Mouse (Mus musculus) forebrain, postnatal 0 days (tissue): Measurements from ENCODE around the gene Tmem176a. TPM values are rescaled to one million over a fixed set of nuclear protein-coding genes. Genes with fewer than 3 reads are reported as not detected.
A peak's percentile ranks its signal among the peaks of the same experiment; 100 is the strongest.
"Not testable (repeated sequence)": the region's sequence is repeated elsewhere in the genome, so short reads cannot be mapped to it uniquely, and the experiment has no call there.

Experiments used
- ATAC-seq: fragments of 200-750 bp; cut with Nextera tagmentation; 2 replicates; pipeline ENCODE4 v1.8.0; 2017; ENCODE audit warnings: mild to moderate bottlenecking, moderate library complexity
- DNase-seq: peaks from one replicate; pipeline ENCODE4 v3.0.0-alpha.2; 2015
- H3K27ac ChIP-seq: fragments of 300-500 bp; sonication (generic); 2 replicates; pipeline ENCODE4 v1.5.1; 2014; ENCODE audit warnings: low read depth, mild to moderate bottlenecking, antibody characterized with exemption, low read length, moderate library complexity, mixed read lengths
- H3K27me3 ChIP-seq: fragments of 300-500 bp; sonication (generic); 2 replicates; pipeline ENCODE4 v1.6.1; 2014; ENCODE audit warnings: mild to moderate bottlenecking, low read length, mixed read lengths; ENCODE audit not compliant: insufficient read depth
- H3K36me3 ChIP-seq: fragments of 300-500 bp; sonication (generic); 2 replicates; pipeline ENCODE4 v1.6.1; 2014; ENCODE audit warnings: mild to moderate bottlenecking, moderate library complexity; ENCODE audit not compliant: insufficient read depth
- H3K4me1 ChIP-seq: fragments of 300-500 bp; sonication (generic); 2 replicates; pipeline ENCODE4 v1.6.1; 2014; ENCODE audit warnings: antibody characterized with exemption; ENCODE audit not compliant: insufficient read depth
- H3K4me2 ChIP-seq: fragments of 300-500 bp; sonication (generic); 2 replicates; pipeline ENCODE4 v1.6.1; 2014; ENCODE audit warnings: low read depth, mild to moderate bottlenecking, moderate library complexity
- H3K4me3 ChIP-seq: fragments of 300-500 bp; sonication (generic); 2 replicates; pipeline ENCODE4 v1.5.1; 2014; ENCODE audit warnings: low read depth, low read length, mixed read lengths
- H3K9ac ChIP-seq: fragments of 300-500 bp; sonication (generic); 2 replicates; pipeline ENCODE4 v1.6.1; 2014; ENCODE audit warnings: mild to moderate bottlenecking
- H3K9me3 ChIP-seq: fragments of 300-500 bp; sonication (generic); 2 replicates; pipeline ENCODE4 v1.6.1; 2016; ENCODE audit warnings: low read length
- CTCF ChIP-seq: sonication (generic); IDR thresholded peaks from 2 replicates; pipeline ENCODE4 v1.5.1; 2016; ENCODE audit warnings: antibody characterized with exemption, control low read depth, low read depth
- WGBS: fragments of 180-500 bp; shearing (Covaris S2); extraction: QIAGEN DNeasy Blood & Tissue Kit; methylation state at CpG from one replicate; pipeline ENCODE4 v1.1.7; 2014; 5-methylcytosine and 5-hydroxymethylcytosine counted together
- polyA plus RNA-seq: library from polyadenylated mRNA; unstranded; fragments of >200 nt; fragmentation: Nextera tagmentation; extraction: Ambion mirVana; gene quantifications from 2 replicates; pipeline ENCODE4 v1.2.1, GENCODE M21; 2015
- total RNA-seq: library from RNA; depleted of rRNA; stranded (reverse); fragments of >200 nt; gene quantifications from 2 replicates; pipeline ENCODE4 v1.2.3, GENCODE M21; 2014

The Tmem176a gene
- total and polyA plus RNA-seq, 2 experiments from 2014 or later, result 19.7 to 24.5 TPM

- H3K27ac ChIP-seq, result no peak overlapping the region
- no peaks in the 10 kb centered on the region for H3K36me3 ChIP-seq
- ATAC-seq (no peak), DNase-seq (no peak)
- H3K4me3 ChIP-seq, result no peak overlapping the region
- H3K4me1 ChIP-seq, result no peaks in the 10 kb centered on the region
- no peaks in the 10 kb centered on the region; the same call in 1 of the 2 replicates for H3K27me3 ChIP-seq
- H3K9me3 ChIP-seq, result no peaks in the 10 kb centered on the region
- no peak overlapping the region for H3K9ac ChIP-seq
- H3K4me2 ChIP-seq, result no peak overlapping the region
- TF ChIP-seq CTCF, result no peak
- 96% methylated on average over 1 of the region's 1 CpGs for WGBS
Observed at GRCm38 (mm10) chr6:48860851-48861250, 20.1 kb downstream of the Tmem176a start.

- no peak for TF ChIP-seq CTCF
- WGBS, result 59% methylated on average over 12 of the region's 12 CpGs
- Histone ChIP-seq H3K27me3 (no peaks in the 10 kb centered on the region; the same call in 1 of the 2 replicates), H3K27ac (no peak overlapping the region), H3K9me3 (no peaks in the 10 kb centered on the region), H3K4me3 (no peak overlapping the region), H3K36me3 (no peaks in the 10 kb centered on the region), H3K9ac (no peak overlapping the region), H3K4me1 (no peaks in the 10 kb centered on the region), H3K4me2 (no peak overlapping the region)
- DNase-seq, result no peak
- ATAC-seq, result no peak
Observed at GRCm38 (mm10) chr6:48861616-48862280, 21.0 kb downstream of the Tmem176a start.

- H3K27ac ChIP-seq, result no peak overlapping the region
- no peak for TF ChIP-seq CTCF
- ATAC-seq (no peak), DNase-seq (no peak)
- no peak overlapping the region for H3K4me3 ChIP-seq
- 77% methylated on average over 4 of the region's 4 CpGs for WGBS
- no peak overlapping the region for H3K9ac ChIP-seq
- no peak overlapping the region for H3K4me2 ChIP-seq
- H3K27me3 ChIP-seq, result no peaks in the 10 kb centered on the region; the same call in 1 of the 2 replicates
- H3K4me1 ChIP-seq, result no peaks in the 10 kb centered on the region
- no peaks in the 10 kb centered on the region for H3K36me3 ChIP-seq
- H3K9me3 ChIP-seq, result no peaks in the 10 kb centered on the region
Observed at GRCm38 (mm10) chr6:48862816-48863215, 22.1 kb downstream of the Tmem176a start.

GRCm38 (mm10) chr6:48863488-48863887, 22.8 kb downstream of the Tmem176a start:
- Histone ChIP-seq H3K36me3 (no peaks in the 10 kb centered on the region), H3K27ac (no peak overlapping the region), H3K9me3 (no peaks in the 10 kb centered on the region), H3K27me3 (no peaks in the 10 kb centered on the region; the same call in 1 of the 2 replicates), H3K4me1 (no peaks in the 10 kb centered on the region), H3K4me3 (no peak overlapping the region), H3K4me2 (no peak overlapping the region), H3K9ac (no peak overlapping the region)
- no peak for ATAC-seq
- DNase-seq, result no peak
- WGBS, result 87% methylated on average over 7 of the region's 7 CpGs
- TF ChIP-seq CTCF, result no peak

- no peak overlapping the region for H3K4me2 ChIP-seq
- DNase-seq, result no peak
- no peaks in the 10 kb centered on the region for H3K4me1 ChIP-seq
- no peak for TF ChIP-seq CTCF
- no peaks in the 10 kb centered on the region for H3K36me3 ChIP-seq
- no peaks in the 10 kb centered on the region for H3K9me3 ChIP-seq
- no peak overlapping the region for H3K27ac ChIP-seq
- H3K27me3 ChIP-seq, result no peaks in the 10 kb centered on the region; the same call in 1 of the 2 replicates
- no peak for ATAC-seq
- H3K9ac ChIP-seq, result no peak overlapping the region
- WGBS, result 63% methylated on average over 3 of the region's 3 CpGs
- H3K4me3 ChIP-seq, result no peak overlapping the region
Observed at GRCm38 (mm10) chr6:48864181-48864580, 23.5 kb downstream of the Tmem176a start.

- no peak overlapping the region for H3K4me3 ChIP-seq
- H3K4me1 ChIP-seq, result no peaks in the 10 kb centered on the region
- no peak for TF ChIP-seq CTCF
- ATAC-seq (no peak), DNase-seq (no peak)
- H3K27ac ChIP-seq, result no peak overlapping the region
- 83% methylated on average over 3 of the region's 3 CpGs for WGBS
- no peaks in the 10 kb centered on the region for H3K9me3 ChIP-seq
- H3K36me3 ChIP-seq, result no peaks in the 10 kb centered on the region
- no peaks in the 10 kb centered on the region; the same call in 1 of the 2 replicates for H3K27me3 ChIP-seq
- H3K4me2 ChIP-seq, result no peak overlapping the region
- H3K9ac ChIP-seq, result no peak overlapping the region
Observed at GRCm38 (mm10) chr6:48864723-48865122, 24.0 kb downstream of the Tmem176a start.

- ATAC-seq (no peak), DNase-seq (no peak)
- WGBS, result 80% methylated on average over 1 of the region's 1 CpGs
- Histone ChIP-seq H3K9me3 (no peaks in the 10 kb centered on the region), H3K4me2 (no peak overlapping the region), H3K4me1 (no peaks in the 10 kb centered on the region), H3K27ac (no peak overlapping the region), H3K4me3 (no peak overlapping the region), H3K9ac (no peak overlapping the region), H3K27me3 (no peaks in the 10 kb centered on the region; the same call in 1 of the 2 replicates), H3K36me3 (no peaks in the 10 kb centered on the region)
- TF ChIP-seq CTCF, result no peak
Observed at GRCm38 (mm10) chr6:48865152-48865745, 24.5 kb downstream of the Tmem176a start.

GRCm38 (mm10) chr6:48866355-48866950, 25.7 kb downstream of the Tmem176a start:
- H3K4me3 ChIP-seq, H3K4me1 ChIP-seq, H3K27me3 ChIP-seq, H3K9ac ChIP-seq, H3K27ac ChIP-seq, H3K36me3 ChIP-seq, H3K9me3 ChIP-seq, H3K4me2 ChIP-seq, ATAC-seq: not testable (repeated sequence)
- peak; percentile 6 for DNase-seq
- WGBS, result 12% methylated on average over 1 of the region's 1 CpGs
